Mouse (Mus musculus) right cerebral cortex, postnatal 14 days (tissue): Measurements from ENCODE around the gene Opa1.

Experiments used
- DNase-seq: peaks from one replicate; pipeline ENCODE4 v3.0.0; 2022

Gene Opa1

GRCm38 (mm10) chr16:29656901-29657300 is 77.8 kb downstream of the Opa1 start:
- DNase-seq: no peak

- DNase-seq: peak; percentile 26
Observed at GRCm38 (mm10) chr16:29657650-29658548, 78.8 kb downstream of the Opa1 start.

GRCm38 (mm10) chr16:29659101-29659810 is 80.1 kb downstream of the Opa1 start:
- DNase-seq: no peak

- DNase-seq: no peak
Observed at GRCm38 (mm10) chr16:29663042-29663758, 84.1 kb downstream of the Opa1 start.

GRCm38 (mm10) chr16:29664392-29664791 is 85.3 kb downstream of the Opa1 start:
- DNase-seq: no peak

- DNase-seq: no peak
Observed at GRCm38 (mm10) chr16:29666991-29667701, 88.0 kb downstream of the Opa1 start.

- no peak for DNase-seq
Observed at GRCm38 (mm10) chr16:29667702-29668061, 88.5 kb downstream of the Opa1 start.

GRCm38 (mm10) chr16:29668451-29668850 is 89.3 kb downstream of the Opa1 start:
- no peak for DNase-seq

- no peak for DNase-seq
Observed at GRCm38 (mm10) chr16:29670806-29671205, 91.7 kb downstream of the Opa1 start.

GRCm38 (mm10) chr16:29673230-29673629 is 94.1 kb downstream of the Opa1 start:
- DNase-seq: no peak

- DNase-seq: no peak
Observed at GRCm38 (mm10) chr16:29679607-29680006, 100.5 kb downstream of the Opa1 start.

- DNase-seq: no peak
Observed at GRCm38 (mm10) chr16:29680548-29681175, 101.5 kb downstream of the Opa1 start.

GRCm38 (mm10) chr16:29682555-29683431 is 103.7 kb downstream of the Opa1 start:
- DNase-seq: no peak

GRCm38 (mm10) chr16:29683563-29683962 is 104.4 kb downstream of the Opa1 start:
- DNase-seq: no peak

- DNase-seq: no peak
Observed at GRCm38 (mm10) chr16:29684111-29684510, 105.0 kb downstream of the Opa1 start.

GRCm38 (mm10) chr16:29684641-29685040 is 105.5 kb downstream of the Opa1 start:
- DNase-seq: no peak

GRCm38 (mm10) chr16:29686141-29686540 is 107.0 kb downstream of the Opa1 start:
- no peak for DNase-seq

GRCm38 (mm10) chr16:29687987-29688885 is 109.1 kb downstream of the Opa1 start:
- no peak for DNase-seq

- DNase-seq: no peak
Observed at GRCm38 (mm10) chr16:29689187-29689819, 110.2 kb downstream of the Opa1 start.
